Mouse (Mus musculus): ENCODE measurements at regions not wholly inside any gene's neighbourhood (a gene's known extent, or its start where the extent isn't known, plus 50 kb on each side); places are given as distances from the start of the nearest gene placed in this dataset.

DNA sequence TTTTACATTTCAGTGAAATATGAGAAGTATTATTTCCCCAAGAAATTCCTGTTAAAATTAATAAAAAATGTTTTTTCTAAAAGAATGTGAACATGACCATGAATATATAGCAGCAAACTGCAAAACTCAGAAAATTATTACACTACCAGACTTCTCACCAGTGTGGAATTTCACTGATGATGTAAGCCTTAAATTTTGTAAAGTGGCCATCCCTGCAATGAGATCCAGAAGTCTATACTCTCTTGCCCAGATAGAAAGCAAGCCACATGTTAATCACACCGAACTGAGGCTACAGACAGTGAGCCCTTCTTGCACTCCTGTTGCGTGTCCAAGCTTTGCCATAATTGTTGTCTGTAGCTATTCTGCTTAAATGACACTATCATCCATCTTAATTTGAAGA is 62.6 kb upstream of the P3h2 start:
- no peak for DNase-seq (ENCODE audit: low spot score)
- no peaks in the 10 kb centered on the region for H3K27me3 ChIP-seq (ENCODE audit: control insufficient read depth, insufficient read depth, low read length)
- no peaks in the 10 kb centered on the region for H3K9me3 ChIP-seq (ENCODE audit: control insufficient read depth, low read length)
- no peaks in the 10 kb centered on the region for H3K4me1 ChIP-seq (replicated peaks; ENCODE audit: control insufficient read depth, insufficient read depth)
- H3K9ac ChIP-seq (ENCODE audit: low read length) = no peak overlapping the region
- no peak for ATAC-seq (ENCODE audit: low FRiP score, low TSS enrichment)
- WGBS = 76% methylated on average over 2 of the region's 2 CpGs
- TF ChIP-seq CTCF (IDR thresholded peaks at IDR 0.05; ENCODE audit: low read depth) (no peak), EP300 (optimal IDR thresholded peaks at IDR 0.05) (no peak)
- no peaks in the 10 kb centered on the region for H3K36me3 ChIP-seq (ENCODE audit: control insufficient read depth, insufficient read depth, low read length)
- H3K4me3 ChIP-seq (ENCODE audit: low read depth, low read length) = no peak overlapping the region
- H3K27ac ChIP-seq (replicated peaks) = no peak overlapping the region
- no peak overlapping the region for H3K4me2 ChIP-seq (replicated peaks; ENCODE audit: low read depth)

DNA sequence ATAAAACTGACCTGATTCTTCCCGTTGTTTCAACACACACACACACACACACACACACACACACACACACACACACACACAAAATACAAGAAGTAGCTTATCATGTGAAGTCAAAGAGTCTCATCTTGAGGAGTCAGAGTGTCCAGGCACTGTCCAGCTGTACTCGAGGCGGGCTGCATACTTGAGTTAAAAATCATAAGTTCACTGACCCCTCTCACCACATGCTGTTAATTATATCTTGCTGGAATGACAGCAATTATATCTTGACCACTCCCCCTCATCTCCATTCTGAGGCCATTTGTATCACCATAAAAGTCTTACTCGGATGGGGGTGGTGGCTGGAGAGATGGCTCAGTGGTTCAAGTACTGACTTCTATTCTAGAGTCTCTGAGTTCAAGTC is 58.5 kb upstream of the P3h2 start:
- Histone ChIP-seq H3K4me3 (ENCODE audit: low read depth, low read length) (no peak overlapping the region), H3K27me3 (ENCODE audit: control insufficient read depth, insufficient read depth, low read length) (no peaks in the 10 kb centered on the region), H3K4me1 (replicated peaks; ENCODE audit: control insufficient read depth, insufficient read depth) (no peaks in the 10 kb centered on the region), H3K9me3 (ENCODE audit: control insufficient read depth, low read length) (no peaks in the 10 kb centered on the region), H3K4me2 (replicated peaks; ENCODE audit: low read depth) (no peak overlapping the region), H3K27ac (replicated peaks) (no peak overlapping the region), H3K9ac (ENCODE audit: low read length) (no peak overlapping the region), H3K36me3 (ENCODE audit: control insufficient read depth, insufficient read depth, low read length) (no peaks in the 10 kb centered on the region)
- TF ChIP-seq EP300 (optimal IDR thresholded peaks at IDR 0.05) (no peak), CTCF (IDR thresholded peaks at IDR 0.05; ENCODE audit: low read depth) (no peak)
- no peak for ATAC-seq (ENCODE audit: low FRiP score, low TSS enrichment)
- 51% methylated on average over 4 of the region's 4 CpGs for WGBS
- no peak for DNase-seq (ENCODE audit: low spot score)

DNA sequence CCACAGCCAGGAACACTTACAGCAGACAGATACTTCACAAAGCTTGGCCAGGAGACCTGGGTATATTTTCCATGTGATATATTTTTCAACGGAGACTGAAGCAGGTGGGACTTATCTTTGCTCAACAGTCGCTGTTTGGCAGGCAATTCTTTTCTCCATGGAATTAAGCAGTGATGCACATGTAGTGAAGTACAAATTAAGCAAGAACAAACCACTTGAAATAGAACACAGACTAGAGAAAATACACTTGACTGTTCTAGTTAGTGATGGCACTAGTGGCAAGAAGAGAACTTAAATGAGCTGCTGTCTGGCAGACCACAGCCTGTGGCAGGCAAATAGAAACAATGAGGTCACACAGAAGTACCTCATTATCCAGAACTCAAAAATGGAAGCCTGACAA is 57.8 kb upstream of the P3h2 start:
- Histone ChIP-seq H3K27ac (replicated peaks) (no peak overlapping the region), H3K36me3 (ENCODE audit: control insufficient read depth, insufficient read depth, low read length) (no peaks in the 10 kb centered on the region), H3K9ac (ENCODE audit: low read length) (no peak overlapping the region), H3K9me3 (ENCODE audit: control insufficient read depth, low read length) (no peaks in the 10 kb centered on the region), H3K4me1 (replicated peaks; ENCODE audit: control insufficient read depth, insufficient read depth) (no peaks in the 10 kb centered on the region), H3K4me2 (replicated peaks; ENCODE audit: low read depth) (no peak overlapping the region), H3K4me3 (ENCODE audit: low read depth, low read length) (no peak overlapping the region), H3K27me3 (ENCODE audit: control insufficient read depth, insufficient read depth, low read length) (no peaks in the 10 kb centered on the region)
- no peak for ATAC-seq (ENCODE audit: low FRiP score, low TSS enrichment)
- WGBS = 44% methylated on average over 2 of the region's 2 CpGs
- DNase-seq (ENCODE audit: low spot score) = no peak
- TF ChIP-seq CTCF (IDR thresholded peaks at IDR 0.05; ENCODE audit: low read depth) = no peak
- TF ChIP-seq EP300 (optimal IDR thresholded peaks at IDR 0.05) = no peak

DNA sequence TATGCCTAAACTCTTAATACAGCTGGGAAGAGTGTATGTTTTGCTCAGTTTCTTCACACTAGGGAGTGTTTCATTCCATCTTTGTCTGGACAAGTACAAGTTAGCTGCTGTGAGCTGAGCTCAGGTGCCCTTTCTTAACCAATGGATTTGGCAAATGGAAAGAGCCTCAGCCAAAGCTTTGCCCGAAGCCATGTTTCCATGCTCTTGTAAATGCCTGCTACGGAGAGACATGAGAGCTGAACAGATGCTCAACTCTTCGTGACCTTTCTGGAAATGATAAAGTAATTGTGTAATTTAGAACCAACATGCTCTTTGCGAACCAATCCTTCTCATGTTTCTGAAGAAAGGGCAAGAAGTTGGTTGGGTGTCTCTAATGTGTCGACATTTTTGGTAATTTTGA is 52.0 kb upstream of the P3h2 start:
- no peak for ATAC-seq (ENCODE audit: low FRiP score, low TSS enrichment)

More for the DNA sequence above, 52.0 kb upstream of the P3h2 start:
- H3K4me3 ChIP-seq (ENCODE audit: low read depth, low read length) = no peak overlapping the region
- H3K4me1 ChIP-seq (replicated peaks; ENCODE audit: control insufficient read depth, insufficient read depth) = no peaks in the 10 kb centered on the region
- H3K27me3 ChIP-seq (ENCODE audit: control insufficient read depth, insufficient read depth, low read length) = no peaks in the 10 kb centered on the region
- no peaks in the 10 kb centered on the region for H3K36me3 ChIP-seq (ENCODE audit: control insufficient read depth, insufficient read depth, low read length)
- no peak overlapping the region for H3K4me2 ChIP-seq (replicated peaks; ENCODE audit: low read depth)
- WGBS = 72% methylated on average over 5 of the region's 5 CpGs
- no peak overlapping the region for H3K27ac ChIP-seq (replicated peaks)
- no peak for DNase-seq (ENCODE audit: low spot score)
- no peaks in the 10 kb centered on the region for H3K9me3 ChIP-seq (ENCODE audit: control insufficient read depth, low read length)
- no peak overlapping the region for H3K9ac ChIP-seq (ENCODE audit: low read length)
- TF ChIP-seq EP300 (optimal IDR thresholded peaks at IDR 0.05) (no peak), CTCF (IDR thresholded peaks at IDR 0.05; ENCODE audit: low read depth) (no peak)
